Mouse (Mus musculus) T-cell, adult 66 days (primary cell): ENCODE results near the gene Cox20. TPM values are rescaled to one million over a fixed set of nuclear protein-coding genes. Genes with fewer than 3 reads are reported as not detected.

ENCODE experiments used
- total RNA-seq, 2 experiments: library from RNA; stranded (reverse); gene quantifications; 3 replicates in 1 of 2; 4 replicates in 1 of 2; pipeline ENCODE4 v1.2.4; 2023

Gene Cox20
- total RNA-seq = 10 to 100 TPM; 53.8 to 55.0 TPM

DNA sequence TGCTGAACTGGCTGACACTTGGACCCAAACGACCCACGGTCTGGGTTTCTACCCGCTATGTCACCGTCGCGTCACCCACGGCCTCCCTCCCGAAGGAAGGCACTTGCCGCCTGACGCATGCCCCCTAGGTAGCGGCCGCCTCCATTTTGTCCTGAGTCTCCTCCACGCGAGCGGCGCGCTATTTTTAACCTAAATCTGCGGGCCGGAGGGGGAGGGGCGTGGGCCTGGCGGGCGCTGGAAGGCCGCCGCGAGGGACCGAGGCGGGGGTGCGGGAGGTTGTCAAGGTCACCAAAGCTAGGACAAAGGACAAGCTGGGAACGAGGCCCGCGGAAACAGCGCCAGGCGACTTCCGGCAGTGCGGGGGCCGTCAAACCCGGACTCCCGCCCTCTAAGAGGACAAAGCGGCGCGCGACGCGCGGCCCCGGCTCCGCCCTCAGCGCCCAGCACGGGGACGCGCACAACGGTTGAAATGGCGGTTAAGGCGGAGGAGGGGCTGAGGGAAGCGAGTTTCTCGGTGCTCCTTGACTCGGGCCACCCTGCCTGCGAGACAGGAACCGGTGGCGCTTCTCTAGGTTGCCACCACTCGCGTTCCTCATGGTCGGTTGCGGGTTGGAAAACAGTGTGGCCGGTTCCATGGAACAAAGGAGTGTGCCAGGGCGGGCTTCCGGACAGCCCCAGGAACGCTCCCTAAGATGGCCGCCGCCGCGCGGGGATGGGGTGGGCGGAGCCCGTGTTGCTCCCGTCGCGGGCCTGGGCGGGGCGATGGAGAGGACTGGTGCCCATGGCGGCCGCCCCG lies at the start of gene Cox20:
Gene Cox20 (plus strand): TSS at position 742 of the 796 bp plus-strand sequence.

GRCm38 (mm10) chr1:178337551-178338317 lies 18.8 kb downstream of the Cox20 start, which contains the start of gene Hnrnpu:
Hnrnpu (minus strand) TSS chr1:178337797.

Other genes with a start within 250 kb of the Cox20 start
- 10 to 100 TPM; 22.5 to 26.4 TPM for gene Desi2, start 131.7 kb upstream of the Cox20 start, total RNA-seq
- gene Hnrnpu, start 18.7 kb downstream of the Cox20 start, total RNA-seq = 100 to 1,000 TPM; 610 to 624 TPM
- 1 to 10 TPM; 3.0 to 5.2 TPM for gene Efcab2, start 87.0 kb downstream of the Cox20 start, total RNA-seq
- under 1 TPM; 0.12 to 0.23 TPM for gene Kif26b, start 210.0 kb downstream of the Cox20 start, total RNA-seq